Mouse (Mus musculus) limb, embryonic 11.5 days (tissue): ENCODE measurements around the gene Ccl4. TPM values are rescaled to one million over a fixed set of nuclear protein-coding genes. Genes with fewer than 3 reads are reported as not detected.

ENCODE experiments used
- ATAC-seq: fragments of 200-750 bp; cut with Nextera tagmentation; 2 replicates; pipeline ENCODE4 v1.8.0; 2017; ENCODE audit warnings: low read depth; ENCODE audit not compliant: insufficient number of reproducible peaks, low FRiP score, low TSS enrichment
- DNase-seq: peaks from one replicate; pipeline ENCODE4 v3.0.0-alpha.2; 2015; ENCODE audit warnings: low spot score
- H3K27ac ChIP-seq: fragments of 300-500 bp; sonication (generic); replicated peaks from 2 replicates; pipeline ENCODE4 v1.5.1; 2014; ENCODE audit warnings: low read depth, mild to moderate bottlenecking, low read length
- H3K27me3 ChIP-seq: fragments of 300-500 bp; sonication (generic); 2 replicates; pipeline ENCODE4 v1.6.1; 2014; ENCODE audit warnings: mild to moderate bottlenecking, low read length, mixed read lengths; ENCODE audit not compliant: control insufficient read depth, insufficient read depth
- H3K36me3 ChIP-seq: fragments of 300-500 bp; sonication (generic); 2 replicates; pipeline ENCODE4 v1.6.1; 2014; ENCODE audit warnings: mild to moderate bottlenecking, low read length, moderate library complexity, mixed read lengths; ENCODE audit not compliant: control insufficient read depth, insufficient read depth
- H3K4me1 ChIP-seq: fragments of 300-500 bp; sonication (generic); 2 replicates; pipeline ENCODE4 v1.6.1; 2014; ENCODE audit warnings: low read length, mixed read lengths; ENCODE audit not compliant: control insufficient read depth, insufficient read depth
- H3K4me2 ChIP-seq: fragments of 300-500 bp; sonication (generic); 2 replicates; pipeline ENCODE4 v1.6.1; 2014; ENCODE audit warnings: low read depth, mild to moderate bottlenecking, moderate library complexity; ENCODE audit not compliant: severe bottlenecking
- H3K4me3 ChIP-seq: fragments of 300-500 bp; sonication (generic); 2 replicates; pipeline ENCODE4 v1.5.1; 2014; ENCODE audit warnings: low read depth, low read length
- H3K9ac ChIP-seq: fragments of 300-500 bp; sonication (generic); 2 replicates; pipeline ENCODE4 v1.6.1; 2014; ENCODE audit warnings: mild to moderate bottlenecking, low read length
- H3K9me3 ChIP-seq: fragments of 300-500 bp; sonication (generic); 2 replicates; pipeline ENCODE4 v1.6.1; 2016; ENCODE audit warnings: low read length; ENCODE audit not compliant: control insufficient read depth
- WGBS: fragments of 180-500 bp; shearing (Covaris S2); extraction: QIAGEN DNeasy Blood & Tissue Kit; methylation state at CpG from one replicate; pipeline ENCODE4 v1.1.7; 2014; 5-methylcytosine and 5-hydroxymethylcytosine counted together
- polyA plus RNA-seq: library from polyadenylated mRNA; unstranded; fragments of >200 nt; fragmentation: Nextera tagmentation; extraction: Ambion mirVana; gene quantifications from 2 replicates; pipeline ENCODE4 v1.2.1, GENCODE M21; 2014

Ccl4 gene
- polyA plus RNA-seq, 1 experiment from 2014 or later, result 0.48 TPM

- DNase-seq (no peak), ATAC-seq (no peak)
- Histone ChIP-seq H3K9me3 (no peaks in the 10 kb centered on the region), H3K27me3 (no peaks in the 10 kb centered on the region), H3K9ac (no peak overlapping the region), H3K4me3 (no peak overlapping the region), H3K27ac (no peak overlapping the region), H3K4me1 (no peaks in the 10 kb centered on the region), H3K4me2 (no peak overlapping the region), H3K36me3 (no peaks in the 10 kb centered on the region)
- 87% methylated on average over 4 of the region's 4 CpGs for WGBS
These were observed 28.0 kb upstream of the Ccl4 start for GRCm38 (mm10) chr11:83634425-83634824.

GRCm38 (mm10) chr11:83634898-83635297 is 27.5 kb upstream of the Ccl4 start:
- DNase-seq (no peak), ATAC-seq (no peak)
- Histone ChIP-seq H3K27me3 (no peaks in the 10 kb centered on the region), H3K36me3 (no peaks in the 10 kb centered on the region), H3K4me3 (no peak overlapping the region), H3K4me1 (no peaks in the 10 kb centered on the region), H3K4me2 (no peak overlapping the region), H3K27ac (no peak overlapping the region), H3K9ac (no peak overlapping the region), H3K9me3 (no peaks in the 10 kb centered on the region)
- 97% methylated on average over 2 of the region's 2 CpGs for WGBS

GRCm38 (mm10) chr11:83636742-83637235 is 25.6 kb upstream of the Ccl4 start:
- no peaks in the 10 kb centered on the region for H3K27me3 ChIP-seq
- H3K4me2 ChIP-seq, result no peak overlapping the region
- no peaks in the 10 kb centered on the region for H3K36me3 ChIP-seq
- no peak overlapping the region for H3K9ac ChIP-seq
- no peak overlapping the region for H3K4me3 ChIP-seq
- ATAC-seq (no peak), DNase-seq (no peak)
- 77% methylated on average over 1 of the region's 1 CpGs for WGBS
- H3K9me3 ChIP-seq, result no peaks in the 10 kb centered on the region
- no peaks in the 10 kb centered on the region for H3K4me1 ChIP-seq
- no peak overlapping the region for H3K27ac ChIP-seq

- DNase-seq (no peak), ATAC-seq (no peak)
- Histone ChIP-seq H3K36me3 (no peaks in the 10 kb centered on the region), H3K4me2 (no peak overlapping the region), H3K4me1 (no peaks in the 10 kb centered on the region), H3K4me3 (no peak overlapping the region), H3K27ac (no peak overlapping the region), H3K9ac (no peak overlapping the region), H3K9me3 (no peaks in the 10 kb centered on the region), H3K27me3 (no peaks in the 10 kb centered on the region)
- 59% methylated on average over 2 of the region's 2 CpGs for WGBS
These were observed 23.4 kb upstream of the Ccl4 start for GRCm38 (mm10) chr11:83638934-83639333.

- H3K9ac ChIP-seq, result no peak overlapping the region
- H3K27me3 ChIP-seq, result no peaks in the 10 kb centered on the region
- no peak overlapping the region for H3K4me3 ChIP-seq
- 71% methylated on average over 3 of the region's 3 CpGs for WGBS
- H3K36me3 ChIP-seq, result no peaks in the 10 kb centered on the region
- ATAC-seq, result no peak
- H3K9me3 ChIP-seq, result no peaks in the 10 kb centered on the region
- no peak for DNase-seq
- H3K4me2 ChIP-seq, result no peak overlapping the region
- no peaks in the 10 kb centered on the region for H3K4me1 ChIP-seq
- H3K27ac ChIP-seq, result no peak overlapping the region
These were observed 22.9 kb upstream of the Ccl4 start for GRCm38 (mm10) chr11:83639533-83639932.

GRCm38 (mm10) chr11:83640141-83640540 is 22.2 kb upstream of the Ccl4 start:
- no peak overlapping the region for H3K4me3 ChIP-seq
- no peak for ATAC-seq
- H3K9me3 ChIP-seq, result no peaks in the 10 kb centered on the region
- no peak overlapping the region for H3K4me2 ChIP-seq
- no peaks in the 10 kb centered on the region for H3K36me3 ChIP-seq
- no peaks in the 10 kb centered on the region for H3K4me1 ChIP-seq
- H3K27ac ChIP-seq, result no peak overlapping the region
- no peak for DNase-seq
- 79% methylated on average over 5 of the region's 5 CpGs for WGBS
- no peaks in the 10 kb centered on the region for H3K27me3 ChIP-seq
- no peak overlapping the region for H3K9ac ChIP-seq

- Histone ChIP-seq H3K36me3 (no peaks in the 10 kb centered on the region), H3K4me1 (no peaks in the 10 kb centered on the region), H3K9me3 (no peaks in the 10 kb centered on the region), H3K27me3 (no peaks in the 10 kb centered on the region), H3K9ac (no peak overlapping the region), H3K27ac (no peak overlapping the region), H3K4me3 (no peak overlapping the region), H3K4me2 (no peak overlapping the region)
- ATAC-seq (no peak), DNase-seq (no peak)
- WGBS, result 86% methylated on average over 2 of the region's 2 CpGs
These were observed 21.2 kb upstream of the Ccl4 start for GRCm38 (mm10) chr11:83641216-83641615.

GRCm38 (mm10) chr11:83645521-83645920 is 16.9 kb upstream of the Ccl4 start, which contains the start of gene Rpl9-ps1:
Gene Rpl9-ps1 (minus strand): TSS chr11:83645621.
- Histone ChIP-seq H3K27ac (no peak within 1 kb of the TSS), H3K9ac (no peak within 1 kb of the TSS), H3K36me3 (no peaks in the 10 kb centered on the region), H3K4me1 (no peaks in the 10 kb centered on the region), H3K9me3 (no peaks in the 10 kb centered on the region), H3K4me3 (no peak within 1 kb of the TSS), H3K27me3 (no peaks in the 10 kb centered on the region), H3K4me2 (no peak within 1 kb of the TSS)
- WGBS, result 82% methylated on average over 1 of the region's 1 CpGs
- ATAC-seq, result no peak
- DNase-seq, result no peak
